Mouse (Mus musculus) thymus, postnatal 25 days (tissue): ENCODE results near the gene Cldn3.
"Not testable (repeated sequence)": the region's sequence is repeated elsewhere in the genome, so short reads cannot be mapped to it uniquely, and the experiment has no call there.

ENCODE experiments used
- DNase-seq: peaks from one replicate; pipeline ENCODE4 v3.0.0; 2022

Gene Cldn3

DNA sequence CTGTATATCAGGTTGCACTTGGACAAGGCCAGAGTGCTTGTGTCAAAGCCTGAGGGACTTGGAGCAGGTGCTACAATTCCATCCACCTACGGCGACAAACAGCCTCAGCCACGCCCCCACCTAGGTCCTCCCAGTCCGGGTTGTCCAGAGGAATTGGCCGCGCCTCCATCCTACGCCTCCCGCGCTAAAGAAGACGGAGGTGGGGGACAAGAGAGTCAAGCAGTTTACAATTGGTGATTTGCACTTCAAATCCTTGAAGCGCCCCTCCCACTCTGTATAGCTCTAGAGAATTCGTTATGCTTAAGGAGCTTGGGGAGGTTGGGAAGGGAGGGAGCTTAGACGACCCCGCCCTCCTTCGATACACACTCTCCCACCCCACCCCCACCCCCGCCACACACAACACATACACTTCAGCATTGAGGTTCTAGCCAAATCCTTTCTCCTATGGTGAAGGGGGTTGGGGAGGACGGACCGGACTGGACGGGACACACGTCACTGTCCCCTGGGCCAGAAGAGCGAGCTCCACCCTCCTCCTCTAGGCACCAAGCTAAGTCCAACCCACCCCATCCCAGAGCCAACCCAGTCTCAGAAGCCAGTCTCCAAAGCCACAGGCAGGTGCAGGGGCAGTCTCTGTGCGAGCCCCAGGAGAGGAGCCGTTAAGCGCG is at the start of gene Cldn3:
TSS of gene Cldn3 (plus strand) at position 582 of the 665 bp plus-strand sequence.
- DNase-seq = no peak

DNA sequence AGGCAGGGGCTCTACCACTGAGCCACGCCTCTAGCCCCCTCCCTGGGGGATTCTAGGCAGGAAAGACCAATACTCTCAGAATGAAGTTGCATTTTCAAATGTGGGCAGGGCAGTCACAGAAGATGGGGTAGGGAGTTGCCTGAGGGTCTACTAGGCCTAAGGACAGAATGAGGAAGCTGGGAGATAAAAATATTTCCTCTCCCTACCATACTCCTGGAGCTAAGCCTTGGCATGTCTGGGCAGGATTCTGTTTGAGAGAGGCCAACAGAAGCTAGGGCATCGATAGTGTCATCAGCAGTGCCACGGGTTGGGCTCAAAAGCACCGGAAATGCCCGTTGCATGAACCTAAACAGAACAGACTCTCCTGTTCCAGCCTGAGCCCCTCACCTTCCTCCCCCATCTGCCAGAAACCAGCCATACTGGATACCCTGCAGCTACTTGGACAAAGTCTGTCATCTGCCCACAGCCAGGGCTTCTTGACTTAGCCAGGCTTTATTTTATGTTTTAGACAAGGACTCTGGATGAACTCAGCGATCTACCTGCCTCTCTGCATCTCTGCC is 49.3 kb upstream of the Cldn3 start:
- no peak for DNase-seq

DNA sequence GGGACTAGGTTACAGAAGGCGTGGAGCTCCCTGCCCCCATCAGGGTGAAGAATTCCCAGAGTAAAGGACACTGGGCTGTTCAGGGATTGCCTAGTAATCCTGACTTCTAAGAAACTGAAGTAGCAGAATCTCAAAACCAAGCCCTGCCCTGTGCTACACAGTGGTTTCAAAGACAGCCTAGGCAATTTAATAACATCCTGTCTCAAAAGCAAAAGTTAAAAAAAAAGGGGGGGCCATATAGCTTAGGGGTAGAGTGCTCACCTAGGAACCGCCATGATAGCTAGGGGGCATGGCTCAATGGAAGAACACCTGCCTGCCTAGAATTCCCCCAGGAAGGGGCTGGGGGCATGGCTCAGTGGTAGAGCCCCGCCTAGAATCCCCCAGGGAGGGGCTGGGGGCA is 46.9 kb upstream of the Cldn3 start:
- no peak for DNase-seq

DNA sequence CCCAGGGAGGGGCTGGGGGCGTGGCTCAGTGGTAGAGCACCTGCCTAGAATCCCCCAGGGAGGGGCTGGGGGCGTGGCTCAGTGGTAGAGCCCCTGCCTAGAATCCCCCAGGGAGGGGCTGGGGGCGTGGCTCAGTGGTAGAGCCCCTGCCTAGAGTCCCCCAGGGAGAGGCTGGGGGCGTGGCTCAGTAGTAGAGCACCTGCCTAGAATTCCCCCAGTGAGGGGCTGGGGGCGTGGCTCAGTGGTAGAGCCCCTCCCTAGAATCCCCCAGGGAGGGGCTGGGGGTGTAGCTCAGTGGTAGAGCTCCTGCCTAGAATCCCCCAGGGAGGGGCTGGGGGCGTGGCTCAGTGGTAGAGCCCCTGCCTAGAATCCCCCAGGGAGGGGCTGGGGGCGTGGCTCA is 46.5 kb upstream of the Cldn3 start:
- not testable (repeated sequence) for DNase-seq

DNA sequence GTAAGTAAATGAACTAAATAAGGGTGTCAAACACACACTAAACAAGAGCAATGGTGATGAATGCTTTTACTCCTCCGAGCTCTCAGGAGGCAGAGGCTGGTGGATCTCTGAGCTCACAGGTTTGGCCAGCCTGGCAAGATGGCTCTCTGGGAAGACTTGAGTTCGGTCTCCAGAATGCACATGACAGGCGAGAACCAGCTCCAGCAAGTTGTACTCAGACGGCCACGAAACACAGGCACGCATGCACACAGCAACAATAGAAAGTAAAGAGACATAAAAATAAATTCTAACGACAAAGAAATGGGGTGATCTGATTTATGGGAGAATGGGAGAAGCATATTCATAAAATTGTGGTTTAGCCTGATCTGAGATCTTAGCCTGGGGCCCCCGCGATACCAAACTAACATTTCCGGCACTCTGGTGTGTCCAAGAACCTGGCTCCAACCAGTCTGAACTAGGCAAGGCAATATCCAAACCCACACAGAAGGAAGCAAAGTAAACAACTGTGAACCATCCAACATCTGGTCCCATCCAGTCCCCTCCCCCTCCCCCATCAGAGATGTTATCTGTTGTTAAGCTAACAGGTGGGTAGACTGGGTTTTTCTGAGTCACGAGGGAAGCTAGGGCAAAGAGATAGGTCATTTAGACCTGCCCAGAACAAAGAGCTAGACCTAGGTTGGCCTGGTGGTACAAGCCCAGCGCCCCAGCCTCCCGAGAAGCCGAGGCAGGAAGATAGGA is 44.4 kb upstream of the Cldn3 start:
- DNase-seq = peak; percentile 69

DNA sequence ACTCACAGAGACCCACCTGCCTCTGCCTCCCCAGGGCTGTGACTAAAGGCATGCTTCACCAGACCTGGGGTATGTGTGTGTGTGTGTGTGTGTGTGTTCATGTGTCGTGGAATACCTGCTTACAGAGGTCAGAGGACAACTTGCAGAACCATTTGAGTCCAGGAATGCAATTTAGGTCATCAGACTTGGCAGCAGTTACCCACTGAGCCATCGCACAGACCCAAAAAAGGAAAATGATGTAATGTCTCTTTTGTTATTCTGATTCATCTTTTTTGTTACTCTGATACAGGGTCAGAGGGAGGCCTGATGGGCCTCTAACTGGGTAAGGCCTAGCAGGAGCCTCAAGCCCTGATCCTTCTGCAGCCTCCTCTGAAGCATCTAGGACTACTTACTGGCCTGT is 43.3 kb upstream of the Cldn3 start:
- DNase-seq = no peak

DNA sequence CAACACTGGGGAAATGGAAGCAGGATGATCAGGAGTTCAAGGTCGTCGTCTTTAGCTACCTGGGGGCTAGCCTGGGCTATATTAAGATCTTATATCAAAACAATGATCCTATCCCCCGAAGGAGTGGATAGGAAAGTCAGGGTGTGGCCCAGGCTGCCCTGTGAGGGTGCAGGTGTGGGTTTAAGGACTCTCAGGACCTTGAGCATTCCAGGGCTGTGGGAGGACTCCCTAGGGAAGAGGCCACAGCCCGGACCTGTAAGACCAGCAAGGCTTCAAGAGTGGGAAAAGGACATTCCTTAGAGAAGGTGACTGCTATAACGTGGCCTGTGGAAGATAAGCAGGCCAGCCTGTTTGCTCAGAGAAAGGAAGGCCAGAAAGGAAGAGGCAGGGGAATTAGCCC is 41.8 kb upstream of the Cldn3 start:
- no peak for DNase-seq

DNA sequence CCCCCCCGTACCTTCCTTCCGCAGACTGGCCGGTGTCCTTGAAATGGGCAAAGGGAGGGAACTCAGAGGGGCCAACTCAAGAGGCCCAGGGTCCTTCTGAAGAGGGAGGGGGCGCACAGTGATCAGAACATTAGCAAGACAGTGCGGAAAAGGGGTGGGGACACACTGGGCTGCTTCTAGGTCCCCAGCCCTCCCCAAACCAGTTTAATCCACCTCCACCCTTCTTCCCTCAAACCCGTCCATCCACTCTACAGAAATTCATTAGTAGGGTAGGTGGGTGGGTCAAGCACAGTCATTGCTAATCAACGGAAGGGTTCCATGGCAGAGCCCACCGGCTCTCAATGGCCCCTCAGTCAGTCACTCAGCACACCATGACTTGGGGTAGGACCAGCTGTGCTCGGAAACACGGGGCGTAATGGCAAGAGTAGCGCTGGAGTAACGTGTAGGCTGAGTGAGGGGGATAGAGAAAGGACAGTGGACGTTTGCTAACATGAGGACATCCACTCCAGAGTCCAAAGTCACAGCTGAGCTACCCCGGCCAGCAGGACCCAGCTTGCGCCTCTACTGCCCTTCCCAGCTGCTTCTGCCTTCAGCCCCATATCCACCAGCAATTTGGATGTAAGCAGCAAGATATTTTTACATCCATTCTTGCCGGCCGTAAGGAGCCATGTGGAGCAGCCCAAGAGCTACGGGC is 40.6 kb upstream of the Cldn3 start:
- DNase-seq = no peak

DNA sequence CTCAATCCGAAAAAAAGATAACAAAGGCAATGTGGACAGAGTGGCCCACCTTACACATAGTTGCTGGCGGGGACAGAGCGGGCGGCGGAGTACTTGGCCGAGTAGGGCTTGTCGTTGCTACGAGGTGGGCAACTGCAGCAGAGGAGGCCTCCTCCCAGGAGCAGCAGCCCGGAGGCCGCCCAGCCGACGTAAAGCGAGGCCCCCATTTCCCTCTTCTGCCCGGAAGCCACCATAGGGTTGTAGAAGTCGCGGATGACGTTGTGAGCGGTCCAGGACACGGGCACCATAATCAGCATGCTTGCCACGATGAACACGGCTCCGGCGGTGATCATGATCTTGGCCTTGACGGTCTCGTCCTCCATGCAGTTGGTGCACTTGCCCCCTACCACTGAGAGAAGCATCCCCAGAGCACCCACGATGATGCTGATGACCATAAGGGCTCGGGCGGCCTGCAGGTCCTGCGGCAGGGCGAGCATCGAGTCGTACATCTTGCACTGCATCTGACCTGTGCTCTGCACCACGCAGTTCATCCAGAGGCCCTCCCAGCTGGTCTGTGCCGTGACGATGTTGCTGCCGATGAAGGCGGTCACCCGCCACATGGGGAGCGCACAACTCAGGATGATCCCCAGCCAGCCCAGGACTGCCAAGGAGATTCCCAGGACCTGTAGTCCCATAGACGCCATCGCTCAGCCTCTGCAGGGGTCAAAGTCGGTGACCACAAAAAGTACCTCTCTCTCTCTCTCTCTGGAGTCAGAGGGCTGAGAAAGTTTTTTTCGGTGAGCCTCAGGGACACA is 39.8 kb upstream of the Cldn3 start:
- DNase-seq = no peak

DNA sequence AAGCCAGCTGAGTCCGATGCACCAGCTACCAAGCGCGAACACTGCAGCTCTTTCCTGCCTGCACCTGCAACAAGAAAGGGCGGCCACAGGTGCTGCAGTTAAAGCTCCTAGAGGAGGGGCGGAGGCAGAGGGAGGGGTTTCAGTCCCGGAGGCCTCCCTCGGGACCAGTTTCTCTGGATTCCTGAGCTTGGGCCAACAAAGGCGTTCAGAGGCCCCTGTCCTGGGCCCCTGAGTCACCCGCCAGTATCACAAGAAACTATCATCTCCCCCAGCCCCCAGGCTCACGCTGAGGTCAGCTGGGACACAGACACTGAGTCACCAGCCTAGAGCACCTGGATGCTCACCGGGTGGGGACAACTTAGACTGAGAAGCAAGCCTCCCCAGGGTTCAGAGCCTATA is 39.2 kb upstream of the Cldn3 start, which contains the start of gene Cldn4:
TSS of gene Cldn4 (minus strand) at position 78 of the 399 bp plus-strand sequence.
- peak; percentile 82 for DNase-seq

DNA sequence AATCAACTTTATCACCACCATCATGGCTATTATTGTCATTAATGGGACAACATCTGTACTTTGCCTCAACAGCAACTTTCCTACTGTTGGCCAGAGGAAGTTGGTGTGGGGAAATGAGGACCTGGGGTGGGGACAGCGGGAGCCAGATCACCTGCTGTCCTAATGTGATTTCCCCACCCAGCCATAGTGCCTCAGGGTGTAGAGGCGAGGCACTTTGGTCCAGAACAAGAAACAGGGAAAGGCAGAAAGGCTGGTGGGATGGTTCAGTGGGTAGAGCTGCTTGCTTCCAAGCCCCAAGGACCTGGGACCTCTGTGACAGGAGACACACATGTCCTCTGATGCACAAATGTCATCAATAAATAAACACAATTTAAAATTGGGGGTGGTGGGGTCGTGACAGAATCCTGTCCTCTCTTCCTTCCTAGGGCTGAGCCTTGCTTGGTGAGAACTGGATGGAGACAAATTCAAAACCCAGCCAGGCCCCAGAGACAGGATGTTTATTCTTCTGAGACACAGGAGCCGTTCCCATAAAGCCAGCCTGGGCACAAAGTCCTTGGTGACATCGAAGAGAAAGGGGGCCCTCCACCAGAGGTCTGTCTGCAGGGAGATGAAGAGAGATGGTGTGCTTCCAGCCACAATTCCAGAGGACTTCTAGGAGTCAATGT is 38.5 kb upstream of the Cldn3 start:
- DNase-seq = peak; percentile 41

DNA sequence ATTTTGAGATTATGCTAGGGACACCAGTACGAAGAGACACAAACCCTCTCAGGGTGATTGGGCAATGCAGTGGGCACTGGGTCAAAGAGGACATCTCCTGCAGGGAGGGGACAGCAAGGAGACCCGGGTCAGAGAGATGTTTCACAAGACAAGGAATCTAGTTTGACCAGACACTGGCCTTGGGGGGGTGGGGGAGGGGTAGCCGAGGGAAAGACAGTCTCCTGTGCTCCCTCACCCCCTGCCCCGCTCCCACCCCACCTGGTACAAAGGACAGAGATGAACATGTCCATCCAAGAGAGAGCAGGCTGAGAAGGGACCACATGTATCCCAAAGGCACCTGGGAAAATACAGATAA is 38.0 kb upstream of the Cldn3 start:
- no peak for DNase-seq

DNA sequence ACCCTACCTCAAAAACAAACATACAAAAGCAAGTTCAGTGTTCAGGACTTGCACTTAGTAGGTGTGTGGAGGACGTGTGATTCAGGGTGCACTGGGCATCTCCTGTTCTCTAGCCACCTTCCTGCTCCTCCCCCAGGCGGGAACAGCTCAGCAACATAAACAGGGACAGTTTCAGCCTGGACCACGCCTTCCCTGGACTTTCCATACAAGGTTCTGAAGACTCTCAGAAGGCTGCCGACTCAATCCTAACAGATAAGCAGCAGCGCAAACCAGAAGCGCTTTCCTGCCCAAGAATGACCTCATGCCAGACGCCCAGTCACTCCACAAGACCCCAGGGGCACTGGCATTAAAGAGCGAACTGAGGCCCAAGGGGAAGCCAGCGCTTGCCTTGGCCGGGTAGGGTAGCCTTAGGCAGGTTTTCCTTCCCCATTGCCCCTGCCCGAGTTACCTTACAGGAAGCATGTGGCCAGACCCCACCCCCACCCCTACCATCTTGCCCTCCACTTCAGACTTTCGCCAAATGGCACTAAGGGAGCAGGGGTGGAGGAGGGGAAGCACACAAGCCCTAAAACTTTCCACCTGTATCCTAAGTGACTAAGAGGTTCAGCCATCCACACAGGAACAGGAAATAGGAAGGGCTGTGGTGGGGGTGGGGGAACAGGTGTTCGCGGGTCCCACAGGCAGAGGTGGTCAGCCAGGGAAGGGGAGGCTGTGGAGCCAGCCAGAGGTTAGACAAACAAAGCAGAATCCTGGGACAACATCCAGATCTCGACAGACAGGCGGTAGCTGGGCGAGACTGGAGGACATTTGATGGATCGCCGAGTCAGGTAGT is 34.7 kb upstream of the Cldn3 start:
- DNase-seq = peak; percentile 63

DNA sequence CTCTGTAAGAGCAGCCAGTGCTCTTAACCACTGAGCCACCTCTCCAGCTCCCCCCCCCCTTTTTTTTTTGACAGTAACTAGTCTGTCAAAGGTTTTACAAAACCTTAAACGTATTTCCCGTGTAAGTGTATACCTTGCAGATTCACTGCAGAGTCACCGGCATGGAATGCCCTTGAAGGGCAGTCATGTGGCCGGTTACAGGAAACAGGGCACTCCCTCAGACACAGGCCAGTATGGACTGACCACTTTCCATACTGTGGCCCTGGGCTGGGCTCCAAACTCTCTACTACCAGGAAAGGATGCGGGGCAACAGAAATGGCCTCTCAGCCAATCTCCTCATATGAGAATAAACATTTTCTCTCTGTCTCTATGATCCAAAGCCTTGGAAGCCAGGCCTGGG is 30.5 kb upstream of the Cldn3 start:
- no peak for DNase-seq

DNA sequence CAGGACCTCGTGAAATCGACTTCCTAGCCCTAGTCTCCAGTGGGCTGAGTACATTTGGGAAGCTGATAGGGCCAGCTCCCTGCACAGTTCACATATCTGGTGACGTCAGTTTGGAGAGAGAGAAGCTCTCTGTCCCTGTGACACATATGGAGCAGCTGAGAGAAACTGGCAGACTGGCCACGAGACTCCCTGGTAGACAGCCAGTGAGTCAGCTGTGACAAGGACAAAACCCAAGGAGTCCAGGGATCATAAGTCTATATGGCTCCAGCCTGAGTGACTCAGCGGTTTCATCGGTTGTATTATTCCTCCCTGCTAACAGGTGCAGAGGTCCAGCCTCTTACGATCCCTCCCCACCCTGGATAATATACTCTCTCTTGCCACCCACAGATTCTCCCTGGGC is 26.9 kb upstream of the Cldn3 start:
- DNase-seq = no peak

DNA sequence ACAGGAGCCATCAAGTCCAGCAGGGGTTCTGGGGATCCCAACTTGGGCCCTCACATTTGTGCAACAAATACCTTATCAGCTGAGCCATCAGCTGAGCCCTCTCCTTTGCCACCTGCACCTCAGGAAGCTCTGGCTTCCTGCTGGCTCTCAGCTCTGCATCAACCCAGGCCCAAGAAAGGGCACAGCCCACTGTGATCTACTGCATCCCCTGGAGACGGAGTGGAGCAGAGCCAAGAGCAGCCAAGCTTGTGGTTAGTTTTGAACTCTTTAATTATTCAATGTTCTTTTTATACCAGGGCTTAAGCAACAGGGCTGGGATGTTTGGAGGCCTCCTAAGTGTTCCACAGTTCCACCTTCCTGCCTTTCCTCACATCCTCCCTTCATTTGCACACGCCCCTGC is 25.6 kb upstream of the Cldn3 start:
- DNase-seq = peak; percentile 52

DNA sequence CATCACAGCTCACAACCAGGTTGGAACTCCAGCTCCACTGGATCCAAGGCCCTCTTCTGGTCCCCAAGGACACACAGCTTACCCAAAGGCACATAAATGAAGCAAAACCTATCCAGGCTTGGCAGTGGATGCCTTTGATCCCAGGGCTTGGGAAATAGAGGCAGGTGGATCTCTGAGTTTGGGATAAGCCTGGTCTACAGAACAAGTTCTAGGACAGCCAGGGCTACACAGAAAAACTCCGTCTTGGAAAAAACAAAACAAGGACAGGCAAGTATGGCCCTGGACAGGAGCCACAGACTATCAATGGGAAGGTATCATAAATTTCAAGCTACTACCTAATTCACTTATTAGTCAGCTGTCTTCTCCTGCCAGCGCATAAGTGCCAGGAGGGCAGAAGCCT is 24.5 kb upstream of the Cldn3 start:
- DNase-seq = no peak

DNA sequence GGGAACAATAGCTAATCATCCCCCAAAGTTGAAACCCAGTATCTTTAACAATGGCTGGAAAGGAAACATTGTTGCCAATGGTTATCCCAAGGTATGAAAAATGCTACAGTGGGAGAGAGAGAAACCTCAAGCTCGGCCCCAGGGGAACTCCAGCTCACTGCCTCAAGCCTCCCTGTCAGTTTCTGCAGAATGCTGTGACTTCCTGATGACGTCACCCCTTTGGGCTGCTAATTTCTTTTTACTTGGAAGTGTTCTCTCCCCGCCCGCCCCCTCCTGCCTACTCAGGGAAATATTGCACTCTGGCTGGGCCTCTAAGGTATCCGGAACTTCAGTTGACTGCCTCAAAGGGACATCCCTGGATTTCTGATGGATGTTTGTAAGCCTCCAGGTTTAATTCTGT is 22.5 kb upstream of the Cldn3 start:
- no peak for DNase-seq

DNA sequence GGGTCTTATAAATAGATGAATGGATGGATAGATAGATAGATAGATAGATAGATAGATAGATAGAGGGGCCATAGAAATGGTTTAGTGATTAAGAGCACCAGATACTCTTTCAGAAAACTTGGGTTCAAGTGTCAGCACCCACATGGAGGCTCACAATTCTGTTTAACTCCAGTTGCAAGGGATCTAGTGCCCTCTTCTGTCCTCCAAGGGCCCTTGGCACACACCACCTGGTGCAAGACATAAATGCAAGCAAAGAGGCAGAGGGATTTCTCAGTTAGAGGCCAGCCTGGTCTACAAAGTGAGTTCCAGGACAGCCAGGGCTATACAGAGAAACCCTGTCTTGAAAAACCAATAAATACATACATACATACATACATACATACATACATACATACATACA is 21.4 kb upstream of the Cldn3 start:
- DNase-seq = not testable (repeated sequence)

DNA sequence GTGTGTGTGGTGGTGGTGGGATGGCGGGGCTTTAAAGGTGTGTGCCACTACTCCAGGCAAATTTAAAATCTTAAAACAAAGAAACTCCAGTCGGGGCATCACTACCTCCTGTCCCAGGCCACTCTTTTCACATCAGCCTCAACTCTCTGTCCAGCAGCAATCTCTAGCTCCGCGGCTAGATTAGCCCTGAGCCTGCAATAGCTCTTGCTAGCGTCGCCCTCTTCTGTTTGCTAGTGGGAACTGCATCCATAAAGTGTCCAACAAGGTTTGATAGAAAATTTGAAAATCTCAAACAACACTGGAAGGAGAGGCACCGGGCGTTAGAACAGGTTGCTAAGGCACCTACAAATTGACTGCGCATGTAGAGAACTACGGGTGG is 20.6 kb upstream of the Cldn3 start:
- peak; percentile 80 for DNase-seq
